Mouse (Mus musculus) kidney, adult 10 weeks (tissue): ENCODE data around the gene Sun5. TPM values are rescaled to one million over a fixed set of nuclear protein-coding genes. Genes with fewer than 3 reads are reported as not detected.

Source experiments
- polyA plus RNA-seq: library from polyadenylated mRNA; stranded (reverse); fragments of 350-450 nt; fragmentation: Illumina TruSeq; extraction: RNeasy Lipid Tissue Mini Kit (QIAGEN cat#74804); gene quantifications from one replicate; pipeline ENCODE4 v1.2.3, GENCODE M21; 2014; ENCODE audit warnings: low read depth, low replicate concordance

Gene Sun5
- not detected for polyA plus RNA-seq

DNA sequence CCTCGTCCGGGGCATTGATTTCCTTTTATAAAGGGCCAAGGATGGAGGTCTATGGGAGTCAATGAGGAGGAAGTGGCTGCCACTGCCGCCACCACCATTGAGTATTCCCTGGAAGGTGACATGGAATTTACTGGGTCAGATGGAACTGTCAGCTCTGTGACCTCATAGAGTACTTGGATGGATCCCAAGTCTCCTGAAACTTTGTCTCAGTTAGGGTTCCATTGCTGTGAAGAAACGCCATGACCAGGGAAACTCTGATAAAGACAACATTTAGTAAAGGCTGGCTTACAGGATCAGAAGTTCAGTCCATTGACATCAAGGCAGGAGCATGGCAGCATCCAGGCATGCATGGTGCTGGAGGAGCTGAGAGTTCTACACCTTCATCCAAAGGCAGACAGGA, at the start of gene Sun5:
Gene Sun5, minus strand, starts transcription at position 101 of the 400 bp plus-strand sequence.

DNA sequence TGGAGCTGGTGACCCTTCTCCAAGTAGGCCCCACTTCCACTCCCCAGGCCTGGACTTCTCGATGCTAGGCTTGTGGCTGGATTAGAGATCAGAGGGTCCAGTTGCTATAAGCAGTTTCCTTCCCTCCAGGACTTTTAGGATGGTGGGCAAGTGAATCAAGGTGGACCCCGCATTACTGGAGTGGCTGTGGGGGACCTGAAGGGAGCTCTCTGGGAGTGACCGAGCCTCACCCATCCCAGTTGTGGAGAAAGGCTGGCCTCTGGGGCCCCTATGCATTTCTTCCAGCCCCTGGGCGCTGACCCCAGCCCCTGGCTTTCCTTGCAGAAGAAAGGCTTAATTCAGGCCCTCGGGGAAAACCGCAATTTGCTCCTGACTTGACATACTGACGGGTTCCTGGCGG, 47.0 kb upstream of the Sun5 start, which contains the start of gene Bpifb3:
Gene Bpifb3, plus strand, starts transcription at position 301 of the 400 bp plus-strand sequence.

DNA sequence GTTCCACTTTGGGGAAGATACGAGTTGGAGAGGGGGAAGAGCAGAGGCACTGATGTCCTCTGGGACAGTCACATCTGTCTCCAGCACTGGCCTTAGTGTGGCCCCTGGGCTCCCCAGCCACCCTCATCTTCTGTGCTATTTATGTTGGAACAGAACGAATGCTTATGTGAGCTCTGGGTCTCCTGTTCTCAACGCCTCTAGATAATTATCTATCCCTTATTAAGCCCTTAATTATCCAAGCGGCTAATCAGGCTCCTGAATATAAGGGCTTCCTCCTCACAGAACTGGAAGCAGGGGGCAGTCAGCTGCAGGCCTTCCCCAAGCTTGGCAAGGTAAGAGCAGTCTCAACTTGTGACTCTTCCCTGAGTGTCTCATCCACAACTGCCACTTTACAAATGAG, 29.2 kb upstream of the Sun5 start, which contains the start of gene Bpifb6:
Gene Bpifb6, plus strand, starts transcription at position 301 of the 400 bp plus-strand sequence.

GRCm38 (mm10) chr2:153874745-153875144, 3.9 kb upstream of the Sun5 start, which contains the start of gene Bpifb2:
Gene Bpifb2 (plus strand): TSS chr2:153875045.

Other genes starting within 250 kb of the Sun5 start
- 7.7 TPM for gene Commd7, start 238.3 kb downstream of the Sun5 start, polyA plus RNA-seq
- 0.61 TPM for gene Dnmt3b, start 221.6 kb downstream of the Sun5 start, polyA plus RNA-seq
- gene Dnmt3c, start 174.4 kb downstream of the Sun5 start, polyA plus RNA-seq: not detected
- gene Mapre1, start 129.8 kb downstream of the Sun5 start, polyA plus RNA-seq: 220 TPM
- gene Efcab8, start 91.2 kb downstream of the Sun5 start, polyA plus RNA-seq: not detected
- gene Bpifb2, start 4.0 kb upstream of the Sun5 start, polyA plus RNA-seq: not detected
- not detected for gene Bpifb6, start 29.3 kb upstream of the Sun5 start, polyA plus RNA-seq
- not detected for gene Bpifb3, start 47.1 kb upstream of the Sun5 start, polyA plus RNA-seq
- gene Bpifb4, start 67.1 kb upstream of the Sun5 start, polyA plus RNA-seq: not detected
- gene Bpifa6, start 103.9 kb upstream of the Sun5 start, polyA plus RNA-seq: not detected
- not detected for gene Bpifa2, start 137.2 kb upstream of the Sun5 start, polyA plus RNA-seq